Mouse (Mus musculus) right cerebral cortex, postnatal 4 days (tissue): ENCODE data around the gene Lrriq1.

Experiments used
- DNase-seq: peaks from one replicate; pipeline ENCODE4 v3.0.0-alpha.2; 2022

Gene Lrriq1

DNA sequence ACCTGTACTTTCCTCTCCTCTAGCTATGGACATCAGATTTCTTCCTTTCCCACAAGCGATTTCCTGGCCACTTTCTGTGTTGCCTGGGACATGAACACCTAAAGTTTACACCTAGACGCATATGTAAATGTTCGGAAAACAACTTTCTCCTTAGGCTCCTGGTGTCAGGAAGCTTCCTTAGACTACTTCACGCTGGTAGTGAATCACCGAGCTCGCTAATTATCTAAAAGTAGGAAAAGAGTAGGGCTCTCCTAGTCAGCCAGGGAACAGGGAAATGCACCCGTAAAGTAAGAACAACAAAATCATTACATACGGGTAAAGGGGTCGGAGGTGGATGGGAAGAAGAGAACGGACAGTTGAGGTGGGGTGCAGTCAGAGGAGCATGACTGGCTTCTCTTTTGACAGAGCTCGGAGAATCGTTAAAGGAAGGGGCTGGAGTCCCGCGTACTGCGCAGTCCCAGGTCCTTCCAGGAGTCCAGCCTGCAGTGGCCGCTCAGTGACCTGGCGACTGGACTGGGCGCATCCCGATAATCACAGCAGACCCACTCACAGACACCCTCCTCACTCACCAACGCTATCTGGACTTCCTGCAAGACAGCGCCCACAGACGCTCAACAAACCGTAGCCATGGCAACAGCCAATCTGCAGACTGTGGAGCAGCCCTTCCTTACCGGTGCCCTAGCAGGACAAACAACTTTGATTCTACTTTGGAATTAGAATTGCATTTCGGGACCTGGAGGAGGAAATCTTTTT lies at the start of gene Lrriq1:
Lrriq1 (minus strand) TSS at position 616 of the 753 bp plus-strand sequence.
- peak; percentile 73 for DNase-seq

DNA sequence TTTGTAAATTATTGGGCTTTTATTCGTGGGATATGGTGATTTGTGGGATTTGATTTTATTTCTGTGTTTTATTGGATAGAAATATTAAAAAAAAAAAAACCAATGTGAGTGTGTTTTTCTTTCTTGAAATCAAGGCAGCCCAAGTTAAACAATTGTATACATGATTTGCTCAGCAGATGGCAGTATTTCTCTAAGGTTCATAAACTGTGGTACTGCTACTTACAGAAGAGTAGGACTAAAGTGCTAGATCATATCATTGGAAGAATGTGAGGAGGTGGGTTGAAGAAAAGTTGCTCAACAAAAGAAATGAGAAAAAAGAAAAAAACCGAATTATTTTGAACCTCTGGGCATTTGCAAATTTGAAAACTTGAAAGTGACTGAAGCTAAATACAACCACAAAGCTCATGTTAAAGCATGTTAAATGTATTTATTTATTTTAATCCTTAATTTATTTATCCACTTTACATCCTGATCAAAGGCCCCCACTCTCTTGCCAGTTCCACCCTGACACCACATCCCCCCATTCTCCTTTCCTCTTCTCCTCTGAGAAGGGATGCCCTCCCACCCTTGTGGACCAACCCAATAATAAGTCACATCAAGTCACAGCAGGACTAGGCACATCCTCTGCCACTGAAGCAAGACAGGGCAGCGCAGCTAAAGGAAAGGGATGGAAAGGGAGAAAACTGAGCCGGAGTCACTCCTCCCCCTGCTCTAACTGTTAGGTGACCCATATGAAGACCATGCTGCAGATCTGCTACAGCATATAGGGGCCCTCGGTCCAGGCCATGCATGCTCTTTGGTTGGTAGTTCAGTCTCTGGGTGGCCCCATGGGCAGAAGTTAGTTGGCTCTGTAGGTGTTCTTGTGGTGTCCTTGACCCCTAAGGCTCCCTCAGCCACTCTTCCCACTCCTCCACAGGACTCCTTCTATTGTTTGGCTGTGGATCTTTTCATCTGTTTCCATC lies 18.0 kb upstream of the Lrriq1 start:
- no peak for DNase-seq

DNA sequence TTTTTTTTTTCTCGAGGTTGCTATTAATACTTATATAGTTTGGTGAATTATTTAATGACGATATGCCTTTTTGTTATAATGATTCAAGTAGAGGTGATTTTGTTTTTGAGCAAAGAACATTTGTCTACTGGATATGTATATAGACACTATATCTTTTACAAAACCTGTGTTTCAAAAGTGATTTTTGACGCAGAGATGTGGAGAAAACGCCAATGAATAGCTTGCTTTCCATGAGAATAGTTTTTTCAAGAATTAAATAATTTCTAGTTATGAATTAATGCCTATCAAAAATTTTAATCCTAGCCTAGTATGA lies 294 bp upstream of the Lrriq1 start:
- no peak for DNase-seq

DNA sequence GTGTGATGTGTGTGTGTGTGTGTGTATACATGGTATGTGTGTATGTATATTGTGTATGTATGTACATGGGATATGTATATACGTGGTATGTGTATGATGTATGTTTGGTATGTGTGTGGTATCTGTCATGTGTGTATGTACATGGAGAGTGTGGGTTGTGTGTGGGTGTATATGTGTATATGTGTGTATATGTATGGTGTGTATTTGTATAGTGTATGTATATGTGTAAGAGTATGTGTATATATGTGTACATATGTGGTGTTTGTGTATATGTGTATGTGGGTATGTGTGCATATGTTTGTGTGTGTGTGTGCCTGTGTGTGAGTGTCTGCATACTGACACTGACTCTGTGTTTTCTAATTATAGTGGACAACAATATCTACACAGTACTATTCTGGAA lies 9.5 kb downstream of the Lrriq1 start:
- DNase-seq: no peak

DNA sequence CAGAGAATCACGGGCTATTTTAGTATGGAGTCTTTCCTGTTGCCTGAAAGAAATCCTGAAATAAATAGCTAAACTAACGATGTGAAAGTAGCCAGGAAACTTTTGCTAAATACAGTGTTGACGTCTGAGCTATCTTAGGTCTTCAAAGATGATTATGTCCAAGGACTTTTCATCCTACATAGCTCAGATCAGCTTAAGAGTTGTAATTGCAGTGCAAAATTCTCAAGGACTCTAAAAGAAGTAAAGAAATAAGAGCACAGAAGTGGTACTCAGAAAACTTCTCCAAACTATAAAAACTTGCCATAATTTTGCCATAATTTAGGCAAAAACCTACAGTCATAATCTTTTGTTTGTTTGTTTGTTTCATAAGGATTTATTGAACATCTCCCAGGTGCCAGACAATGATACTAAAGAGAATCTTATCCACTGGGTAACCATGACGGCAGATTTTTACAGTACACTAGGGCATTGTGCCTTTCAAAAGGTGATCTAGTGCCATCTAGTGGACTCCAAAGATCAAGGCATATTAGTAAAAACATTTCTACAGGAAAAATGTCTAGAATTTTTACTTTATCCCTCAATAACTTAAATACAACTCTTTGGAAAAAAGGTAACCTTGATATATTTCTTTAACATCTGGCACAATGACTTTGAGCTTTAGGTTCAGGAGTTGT lies 41.3 kb downstream of the Lrriq1 start:
- no peak for DNase-seq

DNA sequence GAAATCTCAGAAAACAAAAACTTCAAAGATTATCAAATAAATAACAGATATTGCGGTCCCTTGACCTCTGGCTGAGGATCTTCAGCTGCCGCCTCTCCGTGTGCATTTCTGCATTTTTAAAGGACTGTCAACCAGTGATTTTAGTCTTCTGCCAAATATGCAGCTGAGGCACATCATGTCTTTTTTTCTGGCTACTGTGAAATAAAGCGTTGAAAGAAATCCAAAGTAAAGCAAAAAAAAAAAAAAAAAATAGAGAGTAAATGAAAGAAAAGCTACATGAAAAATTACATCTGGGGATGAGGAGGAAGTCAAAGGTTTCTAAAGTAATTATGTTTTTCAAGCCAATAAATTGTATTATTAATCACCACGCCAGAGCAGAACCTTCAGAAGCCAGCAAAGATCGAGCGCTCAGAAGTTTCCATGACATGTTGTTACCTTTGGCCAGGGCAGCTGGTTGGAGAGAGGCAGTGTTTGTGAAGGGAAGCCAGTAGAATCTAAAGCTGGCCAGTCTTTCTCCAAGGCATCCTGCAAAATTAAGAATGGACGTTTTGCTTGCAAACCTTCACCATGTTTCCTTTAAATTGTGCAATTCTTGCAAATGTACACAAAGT lies 90.2 kb downstream of the Lrriq1 start:
- DNase-seq: no peak

DNA sequence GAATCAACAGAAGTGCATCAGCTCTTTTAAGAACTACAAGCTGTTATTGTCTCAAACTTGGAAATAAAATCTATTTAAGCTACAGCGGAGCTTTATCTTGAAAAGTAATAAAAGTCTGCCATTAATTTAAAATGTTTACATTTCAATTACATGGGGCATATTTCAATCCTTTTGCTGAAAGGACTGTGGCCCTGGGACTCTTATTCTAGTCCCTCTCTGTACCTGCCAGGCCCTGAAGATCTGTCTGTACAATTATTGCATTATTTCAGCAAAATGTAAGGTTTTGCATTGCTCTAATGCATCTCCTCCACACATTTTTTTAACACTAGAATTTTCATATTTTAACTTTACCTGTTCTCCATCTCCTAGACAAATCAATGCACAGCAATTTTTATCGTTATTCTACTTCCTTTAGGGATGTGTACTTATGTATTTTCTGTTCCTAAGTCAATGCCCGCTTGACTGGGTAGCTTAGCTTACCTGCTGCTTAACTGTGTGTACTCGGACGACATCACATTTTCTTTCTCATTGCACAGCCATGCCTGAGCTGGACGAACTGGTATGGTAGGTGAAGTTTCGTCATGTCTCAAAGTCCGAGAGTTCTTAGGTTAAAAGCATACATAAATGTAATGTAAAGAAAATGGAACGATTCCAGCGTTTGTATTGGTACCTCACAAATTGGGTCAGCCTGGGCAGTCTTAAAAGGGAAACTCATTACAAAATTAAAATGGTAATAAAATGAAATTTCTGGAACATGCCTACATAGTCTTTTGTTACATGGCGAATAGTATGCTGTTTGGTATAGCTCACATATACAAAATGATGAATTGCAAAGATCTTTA lies 91.0 kb downstream of the Lrriq1 start:
- DNase-seq: no peak

DNA sequence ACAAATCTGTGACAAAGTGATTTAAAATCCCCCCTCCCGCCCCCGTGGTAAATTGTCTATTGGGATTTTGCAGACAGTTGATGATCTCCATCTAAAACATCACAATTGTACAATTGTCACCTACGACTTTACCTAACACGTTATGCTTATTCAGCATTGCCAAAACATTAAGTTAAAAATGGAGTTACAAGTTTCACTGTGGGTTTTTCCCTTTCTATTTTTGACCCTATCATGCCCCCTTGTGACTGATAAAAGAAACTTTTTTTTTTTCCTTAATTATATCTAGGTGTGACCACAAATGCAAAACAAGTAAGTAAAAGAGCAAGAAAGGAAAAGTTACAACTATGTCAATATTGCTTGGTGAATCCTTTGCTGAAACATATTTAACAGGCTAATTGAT lies 93.6 kb downstream of the Lrriq1 start:
- no peak for DNase-seq

DNA sequence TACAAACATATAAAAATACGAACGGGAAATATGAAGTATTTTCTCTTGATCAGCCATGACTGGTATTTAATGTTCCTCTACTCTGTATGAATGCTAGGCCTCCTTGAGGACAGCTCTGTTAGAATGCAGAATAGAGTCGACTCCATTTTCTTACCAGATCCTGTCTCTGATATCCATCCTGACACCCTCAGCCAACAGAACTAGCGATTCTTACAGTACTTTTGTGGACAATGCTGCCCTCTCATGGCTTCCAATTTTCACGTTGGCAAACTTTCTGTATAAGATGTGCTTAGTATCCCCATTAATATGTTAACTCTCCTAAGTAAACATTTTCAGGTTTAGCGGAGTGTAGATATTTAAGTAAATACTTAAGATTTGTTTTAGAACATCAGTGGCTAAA lies 94.6 kb downstream of the Lrriq1 start:
- peak; percentile 6 for DNase-seq

DNA sequence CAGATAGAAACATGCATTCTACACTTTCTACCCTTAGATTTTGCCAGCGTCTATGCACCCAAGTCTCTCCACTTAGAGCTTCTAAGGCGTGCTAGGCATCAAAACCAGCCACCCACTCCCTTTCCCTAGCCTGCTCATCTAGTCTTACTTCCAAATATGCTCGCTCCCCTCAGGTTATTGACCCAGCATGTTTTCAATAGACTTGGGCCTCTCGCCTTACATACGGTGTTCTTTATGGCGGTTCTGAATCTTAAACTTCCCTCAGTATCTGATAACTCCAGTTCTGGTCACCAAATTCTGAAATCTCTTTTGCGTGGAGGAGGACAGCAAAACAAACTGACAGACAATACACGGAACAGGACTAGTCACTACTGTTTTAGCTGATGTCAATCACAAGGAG lies 95.5 kb downstream of the Lrriq1 start:
- no peak for DNase-seq

DNA sequence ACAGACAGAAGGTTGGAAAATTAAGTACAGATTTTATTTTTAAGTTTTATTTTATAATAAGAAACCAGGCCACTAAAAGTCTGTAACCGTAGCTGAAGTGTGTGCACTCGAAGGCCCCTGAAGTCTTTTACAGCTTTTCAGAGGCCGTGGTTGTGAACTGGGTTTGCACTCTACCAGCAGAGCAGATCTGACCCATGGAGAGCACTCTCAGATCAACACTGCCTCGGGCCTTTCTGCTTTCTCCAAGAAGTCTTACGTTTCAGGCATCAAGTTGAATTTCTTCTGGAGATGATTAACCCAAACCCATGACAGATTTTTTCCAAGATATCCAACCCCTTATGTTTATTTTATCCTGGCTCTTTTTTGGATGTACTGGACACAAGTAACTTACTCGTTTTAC lies 121.5 kb downstream of the Lrriq1 start:
- DNase-seq: no peak

DNA sequence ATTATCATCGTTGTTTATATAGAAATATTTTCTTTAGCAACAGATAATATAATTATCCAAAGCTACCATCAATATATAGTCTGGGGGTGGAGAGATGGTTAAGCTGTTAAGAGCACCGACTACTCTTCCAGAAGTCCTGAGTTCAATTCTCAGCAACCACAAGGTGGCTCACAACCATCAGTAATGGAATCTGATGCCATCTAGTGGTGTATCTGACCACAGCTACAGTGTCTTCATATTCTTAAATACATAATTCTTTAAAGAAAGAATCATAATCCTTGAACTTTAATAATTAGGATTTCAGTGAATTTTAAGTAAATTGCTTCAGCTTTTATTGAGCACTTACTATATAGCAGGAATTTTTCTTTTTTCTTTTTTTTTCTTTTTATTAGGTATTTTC lies 128.0 kb downstream of the Lrriq1 start:
- no peak for DNase-seq

DNA sequence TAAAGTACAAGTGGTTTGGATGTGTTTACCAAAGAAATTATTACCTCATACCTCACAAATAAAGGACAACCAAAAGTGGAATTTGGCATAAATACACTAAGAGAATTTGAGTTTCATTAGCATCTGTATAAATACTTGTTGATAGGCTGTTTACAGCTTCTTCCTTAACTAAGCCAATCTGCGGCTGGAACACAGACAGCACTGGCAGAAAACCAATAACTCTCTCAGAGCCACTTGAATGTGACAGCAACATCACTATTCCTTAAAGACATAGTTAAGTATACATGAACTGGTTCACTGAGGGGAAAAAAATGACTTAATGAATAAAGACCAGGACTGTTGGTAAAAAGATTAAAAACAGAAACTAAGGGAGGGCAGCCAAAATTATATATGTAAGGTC lies 150.0 kb downstream of the Lrriq1 start:
- no peak for DNase-seq

DNA sequence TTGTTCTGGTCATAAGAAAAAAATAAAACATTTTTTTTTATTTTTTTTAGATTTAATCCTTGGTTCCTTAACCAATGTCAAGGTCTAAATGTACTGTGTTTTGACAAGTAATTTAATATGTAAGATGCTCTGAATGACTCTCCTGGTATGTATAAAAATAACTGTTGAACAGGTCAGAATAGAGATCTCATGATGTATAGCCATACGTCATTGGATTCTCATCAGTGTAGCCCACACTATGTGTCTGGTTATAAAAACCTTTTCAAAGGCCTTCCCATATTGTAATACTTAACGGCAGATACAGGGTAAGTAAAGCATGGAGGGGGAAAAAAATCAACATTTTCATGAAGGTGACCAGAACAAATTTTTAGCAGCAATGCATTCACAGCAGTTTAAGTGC lies 186.5 kb downstream of the Lrriq1 start:
- no peak for DNase-seq

DNA sequence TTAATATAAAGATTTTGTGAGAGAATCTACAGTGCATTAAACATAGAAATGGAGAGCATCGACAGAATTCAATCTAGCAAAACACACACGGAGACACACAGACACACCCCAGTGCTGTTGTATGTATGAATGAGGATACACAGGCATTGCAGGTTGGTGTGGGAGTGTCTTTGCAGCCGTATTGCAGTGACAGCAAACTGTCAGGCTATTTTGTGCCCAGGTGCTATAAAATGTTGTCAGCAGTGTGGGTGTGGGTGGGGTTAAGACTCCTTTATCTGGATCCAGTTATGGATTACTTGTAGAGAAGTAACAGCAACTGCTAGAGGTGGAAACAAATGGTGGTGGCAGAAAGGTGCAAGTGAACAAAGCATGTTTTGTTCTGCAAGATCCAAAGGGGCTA lies 189.5 kb downstream of the Lrriq1 start:
- no peak for DNase-seq

DNA sequence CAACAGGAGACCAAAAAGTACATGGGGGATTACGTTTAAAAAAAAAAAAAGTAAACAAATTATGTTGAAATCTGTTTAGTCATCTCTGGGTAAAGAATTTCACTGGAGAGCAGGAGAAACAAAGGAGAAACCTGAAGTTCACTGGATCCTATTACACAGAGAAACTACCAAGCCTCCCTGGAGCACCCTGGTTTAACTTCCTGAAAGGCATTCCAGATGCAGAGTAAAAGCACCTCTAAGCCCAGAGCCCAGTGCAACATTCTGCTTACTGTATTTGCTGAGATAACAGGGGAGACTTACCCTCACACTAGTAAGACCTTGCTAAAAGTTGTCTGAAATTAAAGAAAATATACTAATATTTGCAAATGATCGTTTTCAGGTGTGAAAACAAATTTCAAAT lies 191.1 kb downstream of the Lrriq1 start:
- no peak for DNase-seq

DNA sequence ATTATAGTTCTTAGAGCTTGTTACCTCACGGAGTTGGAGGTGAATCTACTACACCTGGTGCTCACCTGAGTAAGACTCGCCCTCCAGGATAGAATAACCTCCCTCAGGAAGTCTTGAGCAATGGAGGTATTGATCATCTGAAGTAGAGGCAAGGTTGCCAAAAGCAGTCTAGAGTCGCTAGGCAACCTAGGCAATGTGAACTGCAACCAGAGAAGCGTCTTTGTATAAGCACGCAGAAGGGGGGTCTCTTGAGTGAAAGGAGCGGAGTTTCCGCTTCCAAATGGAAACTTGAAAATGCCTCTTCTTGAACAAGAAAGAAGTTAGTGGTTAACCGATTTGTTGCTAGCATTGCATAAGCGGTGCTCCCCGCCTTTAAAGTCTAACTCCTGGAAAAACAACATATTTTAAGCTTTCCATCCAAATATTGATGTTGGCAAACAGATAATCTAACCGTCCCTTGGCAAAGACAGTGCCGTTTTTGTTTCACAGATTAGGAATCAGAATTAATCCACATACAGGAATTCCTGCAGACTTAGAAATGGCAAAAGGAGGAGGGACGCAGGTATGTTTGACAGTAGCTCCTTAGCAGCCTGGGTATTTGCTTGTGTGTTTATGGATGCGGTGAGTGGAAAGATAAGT lies 201.0 kb downstream of the Lrriq1 start:
- no peak for DNase-seq

DNA sequence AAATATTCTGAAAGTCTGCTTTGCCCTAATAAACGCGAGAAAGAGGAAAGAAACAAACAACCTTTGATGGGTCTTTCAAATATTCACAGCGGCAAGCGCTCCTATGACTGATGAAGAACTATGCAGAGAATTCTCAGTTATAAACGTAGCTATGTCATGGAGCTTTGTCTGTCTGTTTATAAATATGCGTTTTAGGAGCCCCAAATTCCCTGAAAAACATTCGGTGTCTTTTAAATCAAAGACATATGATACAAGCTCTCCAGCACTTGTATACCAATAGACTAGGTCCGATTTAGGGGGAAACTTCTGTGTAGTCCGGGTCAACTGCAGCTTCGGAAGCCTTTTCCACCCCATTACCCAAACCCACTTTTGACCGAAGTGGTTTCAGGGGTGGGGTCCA lies 205.2 kb downstream of the Lrriq1 start:
- DNase-seq: no peak

DNA sequence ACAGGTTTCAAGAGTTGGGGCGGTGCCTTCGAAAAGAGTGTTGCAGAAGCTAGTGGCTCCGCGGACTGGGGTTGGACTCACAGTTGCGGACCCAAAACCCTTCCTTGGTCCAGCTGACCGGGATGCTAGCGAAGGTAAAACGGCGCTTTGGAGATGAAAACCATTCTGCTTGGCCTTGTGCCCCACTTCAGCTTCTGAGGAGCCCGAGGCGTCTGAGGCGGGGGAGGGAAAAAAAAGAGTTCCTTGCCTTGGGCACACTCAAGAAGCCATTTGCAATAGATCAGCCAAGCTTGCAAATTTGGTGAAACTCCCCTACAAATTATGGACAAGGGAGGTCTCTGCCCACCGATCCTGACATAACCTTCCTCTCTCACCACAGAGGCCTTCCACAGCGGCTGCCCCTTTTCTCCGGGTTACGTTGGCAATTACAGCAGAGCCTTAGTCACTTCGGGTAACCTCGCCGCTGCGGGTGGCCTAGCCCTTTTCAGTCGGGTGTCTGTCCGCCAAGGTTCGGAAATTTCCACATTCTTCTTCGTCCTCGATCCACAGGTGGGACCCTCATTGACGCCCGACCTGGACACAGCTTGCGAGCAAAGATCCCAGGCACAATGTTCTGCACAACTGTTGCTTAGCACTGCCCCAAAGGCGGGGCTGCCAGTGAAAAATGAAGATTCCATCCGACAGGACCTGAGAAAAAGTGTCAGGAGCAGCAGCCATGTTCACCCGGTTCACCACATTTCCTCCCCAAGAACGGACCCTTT lies 206.2 kb downstream of the Lrriq1 start, which contains the start of gene Alx1:
Alx1 (minus strand) TSS at position 486 of the 761 bp plus-strand sequence.
- no peak for DNase-seq

DNA sequence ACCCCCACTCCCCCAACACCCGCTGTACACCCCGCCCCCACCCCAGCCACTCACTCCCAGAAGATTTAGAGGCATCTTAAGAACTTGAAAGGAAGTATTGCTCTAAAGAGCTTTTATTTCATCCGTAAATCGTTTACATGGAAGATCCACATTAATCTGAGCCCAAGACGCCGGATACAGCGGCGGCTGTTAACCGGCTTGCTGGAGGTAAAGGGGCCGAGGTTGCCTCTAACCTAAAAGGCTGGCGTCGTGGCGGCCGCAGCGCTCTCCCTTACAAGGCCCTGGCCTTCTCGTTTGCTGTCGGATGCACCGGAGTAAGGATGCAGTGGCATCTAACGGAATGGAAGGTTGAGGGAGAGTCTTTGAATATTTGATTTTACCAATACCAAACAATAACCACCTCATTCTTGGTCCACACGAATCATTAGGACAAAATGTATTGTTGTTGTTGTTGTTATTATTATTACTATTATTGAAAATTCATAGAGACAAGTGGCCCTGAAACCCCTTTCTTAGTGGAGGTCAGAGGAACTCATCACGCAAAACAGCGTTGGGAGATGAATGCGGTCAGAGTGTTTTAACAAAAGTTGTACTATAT lies 206.9 kb downstream of the Lrriq1 start:
- DNase-seq: no peak
